Mouse (Mus musculus) limb, embryonic 15.5 days (tissue): ENCODE measurements at regions not wholly inside any gene's neighbourhood (a gene's known extent, or its start where the extent isn't known, plus 50 kb on each side); places are given as distances from the start of the nearest gene placed in this dataset.

Experiments used
- ATAC-seq: fragments of 200-750 bp; cut with Nextera tagmentation; 2 replicates; pipeline ENCODE4 v1.8.0; 2017; ENCODE audit warnings: low read depth, moderate TSS enrichment; ENCODE audit not compliant: insufficient number of reproducible peaks, low FRiP score, low TSS enrichment
- H3K27ac ChIP-seq: fragments of 300-500 bp; sonication (generic); 2 replicates; pipeline ENCODE4 v1.5.1; 2015; ENCODE audit warnings: moderate library complexity, mild to moderate bottlenecking, inconsistent platforms
- H3K27me3 ChIP-seq: fragments of 300-500 bp; sonication (generic); 2 replicates; pipeline ENCODE4 v1.6.1; 2015; ENCODE audit warnings: inconsistent platforms
- H3K36me3 ChIP-seq: fragments of 300-500 bp; sonication (generic); 2 replicates; pipeline ENCODE4 v1.6.1; 2015; ENCODE audit warnings: inconsistent platforms
- H3K4me1 ChIP-seq: fragments of 300-500 bp; sonication (generic); 2 replicates; pipeline ENCODE4 v1.6.1; 2015; ENCODE audit warnings: inconsistent platforms
- H3K4me2 ChIP-seq: fragments of 300-500 bp; sonication (generic); 2 replicates; pipeline ENCODE4 v1.6.1; 2015; ENCODE audit warnings: mild to moderate bottlenecking, inconsistent platforms
- H3K4me3 ChIP-seq: fragments of 300-500 bp; sonication (generic); 2 replicates; pipeline ENCODE4 v1.5.1; 2015; ENCODE audit warnings: mild to moderate bottlenecking, inconsistent platforms
- H3K9ac ChIP-seq: fragments of 300-500 bp; sonication (generic); 2 replicates; pipeline ENCODE4 v1.6.1; 2015; ENCODE audit warnings: inconsistent platforms
- H3K9me3 ChIP-seq: fragments of 300-500 bp; sonication (generic); 2 replicates; pipeline ENCODE4 v1.6.1; 2016; ENCODE audit warnings: inconsistent platforms
- WGBS: fragments of 180-500 bp; shearing (Covaris S2); methylation state at CpG from one replicate; pipeline ENCODE4 v1.1.7; 2015; 5-methylcytosine and 5-hydroxymethylcytosine counted together

- Histone ChIP-seq H3K27ac (no peak overlapping the region), H3K27me3 (no peaks in the 10 kb centered on the region), H3K9me3 (no peaks in the 10 kb centered on the region), H3K4me2 (no peak overlapping the region), H3K4me3 (no peak overlapping the region), H3K36me3 (no peaks in the 10 kb centered on the region), H3K9ac (no peak overlapping the region), H3K4me1 (no peaks in the 10 kb centered on the region)
- WGBS, result 58% methylated on average over 3 of the region's 3 CpGs
- ATAC-seq, result no peak
Measured at GRCm38 (mm10) chr4:47842128-47842656, 202.8 kb upstream of the Nr4a3 start.

GRCm38 (mm10) chr4:47845239-47845638 is 199.7 kb upstream of the Nr4a3 start:
- Histone ChIP-seq H3K9me3 (no peaks in the 10 kb centered on the region), H3K36me3 (no peaks in the 10 kb centered on the region), H3K27me3 (no peaks in the 10 kb centered on the region), H3K4me1 (no peaks in the 10 kb centered on the region), H3K4me2 (no peak overlapping the region), H3K9ac (no peak overlapping the region), H3K27ac (no peak overlapping the region), H3K4me3 (no peak overlapping the region)
- 43% methylated on average over 4 of the region's 4 CpGs for WGBS
- ATAC-seq, result no peak

- Histone ChIP-seq H3K27me3 (no peaks in the 10 kb centered on the region), H3K9me3 (no peaks in the 10 kb centered on the region), H3K36me3 (no peaks in the 10 kb centered on the region), H3K9ac (no peak overlapping the region), H3K4me2 (no peak overlapping the region), H3K4me3 (no peak overlapping the region), H3K27ac (no peak overlapping the region), H3K4me1 (no peaks in the 10 kb centered on the region)
- no peak for ATAC-seq
- WGBS, result 25% methylated on average over 12 of the region's 12 CpGs
Measured at GRCm38 (mm10) chr4:47846389-47847318, 198.3 kb upstream of the Nr4a3 start.

GRCm38 (mm10) chr4:47861151-47861550 is 183.8 kb upstream of the Nr4a3 start:
- Histone ChIP-seq H3K9ac (no peak overlapping the region), H3K27ac (no peak overlapping the region), H3K4me2 (no peak overlapping the region), H3K27me3 (no peaks in the 10 kb centered on the region), H3K4me3 (no peak overlapping the region), H3K36me3 (no peaks in the 10 kb centered on the region), H3K4me1 (no peaks in the 10 kb centered on the region), H3K9me3 (no peaks in the 10 kb centered on the region)
- ATAC-seq, result no peak
- WGBS, result 49% methylated on average over 6 of the region's 6 CpGs

GRCm38 (mm10) chr4:47870010-47870637 is 174.8 kb upstream of the Nr4a3 start:
- no peak overlapping the region for H3K4me3 ChIP-seq
- H3K4me1 ChIP-seq, result no peaks in the 10 kb centered on the region
- H3K27me3 ChIP-seq, result no peaks in the 10 kb centered on the region
- no peak overlapping the region for H3K27ac ChIP-seq
- H3K4me2 ChIP-seq, result no peak overlapping the region
- no peaks in the 10 kb centered on the region for H3K9me3 ChIP-seq
- no peak for ATAC-seq
- H3K36me3 ChIP-seq, result no peaks in the 10 kb centered on the region
- no peak overlapping the region for H3K9ac ChIP-seq
- WGBS, result 91% methylated on average over 7 of the region's 7 CpGs

GRCm38 (mm10) chr4:47870638-47871019 is 174.3 kb upstream of the Nr4a3 start:
- no peak for ATAC-seq
- 51% methylated on average over 5 of the region's 5 CpGs for WGBS
- Histone ChIP-seq H3K9me3 (no peaks in the 10 kb centered on the region), H3K9ac (no peak overlapping the region), H3K4me3 (no peak overlapping the region), H3K36me3 (no peaks in the 10 kb centered on the region), H3K27me3 (no peaks in the 10 kb centered on the region), H3K4me2 (no peak overlapping the region), H3K4me1 (no peaks in the 10 kb centered on the region), H3K27ac (no peak overlapping the region)

GRCm38 (mm10) chr4:47881560-47881959 is 163.4 kb upstream of the Nr4a3 start:
- Histone ChIP-seq H3K36me3 (no peaks in the 10 kb centered on the region), H3K27ac (no peak overlapping the region), H3K4me3 (no peak overlapping the region), H3K27me3 (no peaks in the 10 kb centered on the region), H3K4me2 (no peak overlapping the region), H3K9ac (no peak overlapping the region), H3K9me3 (no peaks in the 10 kb centered on the region), H3K4me1 (no peaks in the 10 kb centered on the region)
- WGBS, result 72% methylated on average over 9 of the region's 9 CpGs
- ATAC-seq, result no peak

- H3K4me2 ChIP-seq, result no peak overlapping the region
- no peak for ATAC-seq
- WGBS, result 83% methylated on average over 10 of the region's 10 CpGs
- H3K9ac ChIP-seq, result no peak overlapping the region
- H3K4me3 ChIP-seq, result no peak overlapping the region
- H3K4me1 ChIP-seq, result no peaks in the 10 kb centered on the region
- no peak overlapping the region for H3K27ac ChIP-seq
- no peaks in the 10 kb centered on the region for H3K9me3 ChIP-seq
- H3K27me3 ChIP-seq, result no peaks in the 10 kb centered on the region
- no peaks in the 10 kb centered on the region for H3K36me3 ChIP-seq
Measured at GRCm38 (mm10) chr4:47882076-47882475, 162.9 kb upstream of the Nr4a3 start.

- no peak for ATAC-seq
- no peaks in the 10 kb centered on the region for H3K9me3 ChIP-seq
- no peaks in the 10 kb centered on the region for H3K27me3 ChIP-seq
- no peak overlapping the region for H3K4me2 ChIP-seq
- H3K9ac ChIP-seq, result no peak overlapping the region
- H3K27ac ChIP-seq, result no peak overlapping the region
- no peaks in the 10 kb centered on the region for H3K36me3 ChIP-seq
- no peaks in the 10 kb centered on the region for H3K4me1 ChIP-seq
- H3K4me3 ChIP-seq, result no peak overlapping the region
- 57% methylated on average over 7 of the region's 7 CpGs for WGBS
Measured at GRCm38 (mm10) chr4:47899579-47899978, 145.4 kb upstream of the Nr4a3 start.

GRCm38 (mm10) chr4:47902749-47903148 is 142.2 kb upstream of the Nr4a3 start:
- Histone ChIP-seq H3K9ac (no peak overlapping the region), H3K9me3 (no peaks in the 10 kb centered on the region), H3K27me3 (no peaks in the 10 kb centered on the region), H3K4me1 (no peaks in the 10 kb centered on the region), H3K27ac (no peak overlapping the region), H3K36me3 (no peaks in the 10 kb centered on the region), H3K4me3 (no peak overlapping the region), H3K4me2 (no peak overlapping the region)
- no peak for ATAC-seq
- 92% methylated on average over 12 of the region's 12 CpGs for WGBS

GRCm38 (mm10) chr4:47912259-47912658 is 132.7 kb upstream of the Nr4a3 start:
- H3K36me3 ChIP-seq, result no peaks in the 10 kb centered on the region
- H3K27ac ChIP-seq, result no peak overlapping the region
- no peaks in the 10 kb centered on the region for H3K9me3 ChIP-seq
- WGBS, result 88% methylated on average over 1 of the region's 1 CpGs
- no peak overlapping the region for H3K4me3 ChIP-seq
- no peak for ATAC-seq
- H3K9ac ChIP-seq, result no peak overlapping the region
- H3K27me3 ChIP-seq, result no peaks in the 10 kb centered on the region
- no peak overlapping the region for H3K4me2 ChIP-seq
- H3K4me1 ChIP-seq, result no peaks in the 10 kb centered on the region

- H3K27ac ChIP-seq, result no peak overlapping the region
- ATAC-seq, result no peak
- no peak overlapping the region for H3K4me3 ChIP-seq
- H3K4me2 ChIP-seq, result no peak overlapping the region
- H3K4me1 ChIP-seq, result no peaks in the 10 kb centered on the region
- no peaks in the 10 kb centered on the region for H3K36me3 ChIP-seq
- no peaks in the 10 kb centered on the region for H3K27me3 ChIP-seq
- no peaks in the 10 kb centered on the region for H3K9me3 ChIP-seq
- no peak overlapping the region for H3K9ac ChIP-seq
- 69% methylated on average over 7 of the region's 7 CpGs for WGBS
Measured at GRCm38 (mm10) chr4:47919576-47919975, 125.4 kb upstream of the Nr4a3 start.
